Mouse (Mus musculus): ENCODE data around the gene Bmp6. TPM values are rescaled to one million over a fixed set of nuclear protein-coding genes. Genes with fewer than 3 reads are reported as not detected.

Bmp6 gene
- total and polyA plus RNA-seq, 2 experiments from 2014 or later = 2.0 to 19.2 TPM

- no peaks in the 10 kb centered on the region for H3K27me3 ChIP-seq (ENCODE audit: control insufficient read depth, insufficient read depth, low read length)
- DNase-seq (ENCODE audit: low spot score) (no peak), ATAC-seq (ENCODE audit: insufficient read depth, low read depth) (no peak)
- TF ChIP-seq EP300 (IDR thresholded peaks at IDR 0.05; ENCODE audit: low read depth) (no peak), CTCF (IDR thresholded peaks at IDR 0.05; ENCODE audit: low read depth) (no peak)
- WGBS = 54% methylated on average over 5 of the region's 5 CpGs
- no peaks in the 10 kb centered on the region for H3K4me1 ChIP-seq (ENCODE audit: control insufficient read depth, insufficient read depth)
- H3K9ac ChIP-seq (replicated peaks; ENCODE audit: low read depth, low read length) = no peak overlapping the region
- H3K4me2 ChIP-seq (ENCODE audit: low read depth, low read length) = no peak overlapping the region
- H3K27ac ChIP-seq (ENCODE audit: low read depth) = no peak overlapping the region
- H3K36me3 ChIP-seq (replicated peaks; ENCODE audit: control insufficient read depth, insufficient read depth, low read length) = no peaks in the 10 kb centered on the region
- no peaks in the 10 kb centered on the region for H3K9me3 ChIP-seq (replicated peaks; ENCODE audit: control insufficient read depth, low read length)
- H3K4me3 ChIP-seq (ENCODE audit: low read depth, low read length) = no peak overlapping the region
Measured at GRCm38 (mm10) chr13:38369624-38370023, 24.7 kb downstream of the Bmp6 start.

GRCm38 (mm10) chr13:38376071-38376470 is 31.2 kb downstream of the Bmp6 start:
- Histone ChIP-seq H3K9me3 (replicated peaks; ENCODE audit: control insufficient read depth, low read length) (no peaks in the 10 kb centered on the region), H3K9ac (replicated peaks; ENCODE audit: low read depth, low read length) (no peak overlapping the region), H3K4me1 (ENCODE audit: control insufficient read depth, insufficient read depth) (0 out of 2 replicates have a peak, but pooled peaks cover 4% of the 10 kb centered on the region), H3K27ac (ENCODE audit: low read depth) (no peak overlapping the region), H3K27me3 (ENCODE audit: control insufficient read depth, insufficient read depth, low read length) (no peaks in the 10 kb centered on the region), H3K4me2 (ENCODE audit: low read depth, low read length) (no peak overlapping the region), H3K36me3 (replicated peaks; ENCODE audit: control insufficient read depth, insufficient read depth, low read length) (no peaks in the 10 kb centered on the region), H3K4me3 (ENCODE audit: low read depth, low read length) (no peak overlapping the region)
- DNase-seq (ENCODE audit: low spot score) (no peak), ATAC-seq (ENCODE audit: insufficient read depth, low read depth) (no peak)
- 51% methylated on average over 6 of the region's 6 CpGs for WGBS
- TF ChIP-seq CTCF (IDR thresholded peaks at IDR 0.05; ENCODE audit: low read depth) (no peak), EP300 (IDR thresholded peaks at IDR 0.05; ENCODE audit: low read depth) (no peak)

- 0 out of 2 replicates have a peak, but pooled peaks cover 4% of the 10 kb centered on the region for H3K4me1 ChIP-seq (ENCODE audit: control insufficient read depth, insufficient read depth)
- no peaks in the 10 kb centered on the region for H3K9me3 ChIP-seq (replicated peaks; ENCODE audit: control insufficient read depth, low read length)
- no peak overlapping the region for H3K27ac ChIP-seq (ENCODE audit: low read depth)
- TF ChIP-seq EP300 (IDR thresholded peaks at IDR 0.05; ENCODE audit: low read depth) (no peak), CTCF (IDR thresholded peaks at IDR 0.05; ENCODE audit: low read depth) (no peak)
- ATAC-seq (ENCODE audit: insufficient read depth, low read depth) (no peak), DNase-seq (ENCODE audit: low spot score) (no peak)
- H3K4me3 ChIP-seq (ENCODE audit: low read depth, low read length) = no peak overlapping the region
- no peak overlapping the region for H3K9ac ChIP-seq (replicated peaks; ENCODE audit: low read depth, low read length)
- WGBS = 83% methylated on average over 9 of the region's 9 CpGs
- H3K4me2 ChIP-seq (ENCODE audit: low read depth, low read length) = no peak overlapping the region
- H3K27me3 ChIP-seq (ENCODE audit: control insufficient read depth, insufficient read depth, low read length) = no peaks in the 10 kb centered on the region
- no peaks in the 10 kb centered on the region for H3K36me3 ChIP-seq (replicated peaks; ENCODE audit: control insufficient read depth, insufficient read depth, low read length)
Measured at GRCm38 (mm10) chr13:38377355-38377754, 32.4 kb downstream of the Bmp6 start.

- DNase-seq (ENCODE audit: low spot score) (no peak), ATAC-seq (ENCODE audit: insufficient read depth, low read depth) (no peak)
- WGBS = 90% methylated on average over 5 of the region's 5 CpGs
- H3K9ac ChIP-seq (replicated peaks; ENCODE audit: low read depth, low read length) = no peak overlapping the region
- no peak overlapping the region for H3K4me3 ChIP-seq (ENCODE audit: low read depth, low read length)
- H3K9me3 ChIP-seq (replicated peaks; ENCODE audit: control insufficient read depth, low read length) = no peaks in the 10 kb centered on the region
- TF ChIP-seq CTCF (IDR thresholded peaks at IDR 0.05; ENCODE audit: low read depth) (no peak), EP300 (IDR thresholded peaks at IDR 0.05; ENCODE audit: low read depth) (no peak)
- H3K4me1 ChIP-seq (ENCODE audit: control insufficient read depth, insufficient read depth) = 0 out of 2 replicates have a peak, but pooled peaks cover 4% of the 10 kb centered on the region
- H3K4me2 ChIP-seq (ENCODE audit: low read depth, low read length) = no peak overlapping the region
- no peak overlapping the region for H3K27ac ChIP-seq (ENCODE audit: low read depth)
- H3K27me3 ChIP-seq (ENCODE audit: control insufficient read depth, insufficient read depth, low read length) = no peaks in the 10 kb centered on the region
- no peaks in the 10 kb centered on the region for H3K36me3 ChIP-seq (replicated peaks; ENCODE audit: control insufficient read depth, insufficient read depth, low read length)
Measured at GRCm38 (mm10) chr13:38379806-38380205, 34.9 kb downstream of the Bmp6 start.

GRCm38 (mm10) chr13:38386035-38386559 is 41.2 kb downstream of the Bmp6 start:
- 78% methylated on average over 3 of the region's 3 CpGs for WGBS
- no peak for TF ChIP-seq CTCF (IDR thresholded peaks at IDR 0.05; ENCODE audit: low read depth)
- no peak for TF ChIP-seq EP300 (IDR thresholded peaks at IDR 0.05; ENCODE audit: low read depth)
- no peak overlapping the region for H3K4me3 ChIP-seq (ENCODE audit: low read depth, low read length)
- H3K27me3 ChIP-seq (ENCODE audit: control insufficient read depth, insufficient read depth, low read length) = no peaks in the 10 kb centered on the region
- H3K4me2 ChIP-seq (ENCODE audit: low read depth, low read length) = no peak overlapping the region
- H3K27ac ChIP-seq (ENCODE audit: low read depth) = no peak overlapping the region
- DNase-seq (ENCODE audit: low spot score) (no peak), ATAC-seq (ENCODE audit: insufficient read depth, low read depth) (no peak)
- no peaks in the 10 kb centered on the region for H3K4me1 ChIP-seq (ENCODE audit: control insufficient read depth, insufficient read depth)
- H3K36me3 ChIP-seq (replicated peaks; ENCODE audit: control insufficient read depth, insufficient read depth, low read length) = no peaks in the 10 kb centered on the region
- no peak overlapping the region for H3K9ac ChIP-seq (replicated peaks; ENCODE audit: low read depth, low read length)
- H3K9me3 ChIP-seq (replicated peaks; ENCODE audit: control insufficient read depth, low read length) = no peaks in the 10 kb centered on the region

- no peak for DNase-seq (ENCODE audit: low spot score)
- no peak overlapping the region for H3K9ac ChIP-seq (replicated peaks; ENCODE audit: low read depth, low read length)
- TF ChIP-seq EP300 (IDR thresholded peaks at IDR 0.05; ENCODE audit: low read depth) (no peak), CTCF (IDR thresholded peaks at IDR 0.05; ENCODE audit: low read depth) (no peak)
- no peaks in the 10 kb centered on the region for H3K36me3 ChIP-seq (replicated peaks; ENCODE audit: control insufficient read depth, insufficient read depth, low read length)
- no peaks in the 10 kb centered on the region for H3K4me1 ChIP-seq (ENCODE audit: control insufficient read depth, insufficient read depth)
- H3K27me3 ChIP-seq (ENCODE audit: control insufficient read depth, insufficient read depth, low read length) = no peaks in the 10 kb centered on the region
- 82% methylated on average over 4 of the region's 4 CpGs for WGBS
- no peaks in the 10 kb centered on the region for H3K9me3 ChIP-seq (replicated peaks; ENCODE audit: control insufficient read depth, low read length)
- no peak for ATAC-seq (ENCODE audit: insufficient read depth, low read depth)
- no peak overlapping the region for H3K4me2 ChIP-seq (ENCODE audit: low read depth, low read length)
- H3K4me3 ChIP-seq (ENCODE audit: low read depth, low read length) = no peak overlapping the region
- H3K27ac ChIP-seq (ENCODE audit: low read depth) = no peak overlapping the region
Measured at GRCm38 (mm10) chr13:38387453-38388040, 42.6 kb downstream of the Bmp6 start.

Measured in heart, postnatal 0 days (tissue).